Mouse (Mus musculus) colon, adult 2 months (tissue): Measurements from ENCODE around the gene Anxa7. TPM values are rescaled to one million over a fixed set of nuclear protein-coding genes. Genes with fewer than 3 reads are reported as not detected.

Experiments used
- polyA plus RNA-seq: library from polyadenylated mRNA; depleted of rRNA; stranded (reverse); fragments of >200 nt; gene quantifications from 2 replicates; pipeline ENCODE4 v1.2.3, GENCODE M21; 2012; rRNA removed

The Anxa7 gene
- 85.3 and 124 TPM in 2 replicates for polyA plus RNA-seq

DNA sequence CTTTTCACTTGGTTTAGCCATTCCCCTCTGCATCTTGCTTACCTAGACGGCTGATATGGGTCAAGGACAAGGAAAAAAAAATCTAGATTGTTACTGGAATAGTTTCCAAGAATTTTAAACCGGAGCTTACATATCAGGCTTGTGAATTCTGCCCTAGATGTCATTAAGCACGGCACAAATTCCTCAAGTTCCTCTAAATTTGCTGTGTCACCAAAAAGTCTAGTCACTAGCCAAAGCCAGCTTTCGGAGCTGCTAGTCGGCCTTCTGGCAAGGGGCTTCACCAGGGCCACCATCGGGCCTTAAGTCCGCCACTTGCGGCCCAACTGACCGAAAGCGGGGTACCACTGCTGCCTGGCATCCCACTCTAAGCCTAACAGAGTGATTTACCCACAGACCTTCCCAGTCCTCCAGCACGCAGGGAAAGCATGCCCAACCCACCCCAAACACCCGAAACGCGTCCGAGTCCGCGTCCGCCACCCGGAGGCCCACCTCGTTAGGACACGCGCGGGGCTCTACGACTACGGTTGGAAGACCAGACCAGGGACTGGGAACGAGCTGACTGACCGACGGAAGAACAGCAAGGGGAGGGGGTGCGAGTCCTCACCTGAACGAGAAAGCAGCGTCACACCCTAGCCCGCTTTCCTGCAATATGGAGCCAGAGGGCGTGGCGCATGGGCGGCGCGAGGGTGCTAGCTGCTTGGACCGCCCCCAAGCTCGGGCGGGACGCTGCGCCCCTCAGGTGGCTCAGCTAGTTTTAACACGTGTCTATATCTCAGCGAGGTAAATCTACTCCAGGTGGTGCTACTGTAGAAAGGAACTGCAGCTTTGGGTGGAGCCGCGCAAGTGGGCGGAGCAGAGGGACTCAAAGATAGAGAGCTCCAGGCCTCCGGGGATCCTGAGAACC, at the start of gene Anxa7:
Gene Anxa7, minus strand, starts transcription at position 843 of the 904 bp plus-strand sequence.

DNA sequence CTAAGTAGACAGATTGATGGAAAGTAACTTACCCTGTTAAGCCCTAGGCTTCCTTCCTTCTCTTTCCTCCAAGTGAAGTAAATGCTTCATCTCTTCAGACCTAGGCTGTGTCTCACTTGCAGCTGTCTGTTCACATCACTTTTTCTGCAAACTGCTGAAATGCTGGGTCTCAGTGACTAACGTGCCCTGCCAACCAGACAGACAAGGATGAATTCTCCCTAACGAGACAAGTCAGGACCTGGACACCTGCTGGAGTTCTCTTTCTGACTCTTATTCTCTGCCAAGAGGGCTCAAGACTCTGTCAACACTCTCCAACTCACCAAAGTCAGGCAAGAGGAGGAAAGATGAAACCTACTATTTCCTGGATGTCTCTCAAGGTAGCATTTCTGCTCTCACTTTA, 16.7 kb upstream of the Anxa7 start, which contains the start of gene Mss51:
Gene Mss51, minus strand, starts transcription at position 299 of the 400 bp plus-strand sequence.

GRCm38 (mm10) chr14:20451765-20452331, 28.1 kb downstream of the Anxa7 start, which contains the start of gene Cfap70:
Cfap70 (minus strand) TSS chr14:20452226.

Other genes starting within 250 kb of the Anxa7 start
- gene Kcnk16, start 210.9 kb downstream of the Anxa7 start, polyA plus RNA-seq = 0.57 and 1.5 TPM in 2 replicates
- 9.3 and 12.8 TPM in 2 replicates for gene Nudt13, start 185.4 kb downstream of the Anxa7 start, polyA plus RNA-seq
- gene Ecd, start 132.0 kb downstream of the Anxa7 start, polyA plus RNA-seq = 12.6 and 12.9 TPM in 2 replicates
- gene Fam149b, start 132.0 kb downstream of the Anxa7 start, polyA plus RNA-seq = 18.7 and 21.1 TPM in 2 replicates
- 27.8 and 28.4 TPM in 2 replicates for gene Dnajc9, start 91.2 kb downstream of the Anxa7 start, polyA plus RNA-seq
- 32.7 and 39.5 TPM in 2 replicates for gene Mrps16, start 86.5 kb downstream of the Anxa7 start, polyA plus RNA-seq
- gene Cfap70, start 27.9 kb downstream of the Anxa7 start, polyA plus RNA-seq = not detected in 2 replicates
- gene Mss51, start 16.8 kb upstream of the Anxa7 start, polyA plus RNA-seq = 0.21 and 0.22 TPM in 2 replicates
- gene Ppp3cb, start 66.4 kb upstream of the Anxa7 start, polyA plus RNA-seq = 4.3 and 4.9 TPM in 2 replicates
- gene Usp54, start 160.9 kb upstream of the Anxa7 start, polyA plus RNA-seq = 3.3 and 4.1 TPM in 2 replicates
- not detected in 2 replicates for gene Myoz1, start 176.4 kb upstream of the Anxa7 start, polyA plus RNA-seq
- 0.05 and 0.07 TPM in 2 replicates for gene Synpo2l, start 188.2 kb upstream of the Anxa7 start, polyA plus RNA-seq
- 199 and 228 TPM in 2 replicates for gene Sec24c, start 194.2 kb upstream of the Anxa7 start, polyA plus RNA-seq
- 14.9 and 23.9 TPM in 2 replicates for gene Fut11, start 214.8 kb upstream of the Anxa7 start, polyA plus RNA-seq
- 17.5 and 26.2 TPM in 2 replicates for gene Chchd1, start 222.9 kb upstream of the Anxa7 start, polyA plus RNA-seq
- gene Zswim8, start 227.4 kb upstream of the Anxa7 start, polyA plus RNA-seq = 165 and 207 TPM in 2 replicates